Mouse (Mus musculus) CH12.LX (cell line): ENCODE measurements at regions not wholly inside any gene's neighbourhood (a gene's known extent, or its start where the extent isn't known, plus 50 kb on each side); places are given as distances from the start of the nearest gene placed in this dataset.

ENCODE experiments used
- BHLHE40 ChIP-seq: IDR thresholded peaks from 2 replicates; pipeline ENCODE4 v1.6.1; 2011; ENCODE audit warnings: mild to moderate bottlenecking, low read depth, low read length, improper control_type of control experiment
- CHD1 ChIP-seq: IDR thresholded peaks from 2 replicates; pipeline ENCODE4 v1.6.1; 2012; ENCODE audit warnings: low read depth, low read length, improper control_type of control experiment, inconsistent platforms
- CHD2 ChIP-seq: IDR thresholded peaks from 2 replicates; pipeline ENCODE4 v1.6.1; 2011; ENCODE audit warnings: low read length, improper control_type of control experiment
- CTCF ChIP-seq, 2 experiments: IDR thresholded peaks in 1 of 2; conservative IDR thresholded peaks in 1 of 2; 2 replicates each; pipeline ENCODE4 v1.5.1; 2011 to 2012; ENCODE audit warnings: low read depth in 2 of 2, low read length in 2 of 2, improper control_type of control experiment in 1 of 2, inconsistent platforms in 1 of 2, mild to moderate bottlenecking in 1 of 2, moderate library complexity in 1 of 2
- MXI1 ChIP-seq: IDR thresholded peaks from 2 replicates; pipeline ENCODE4 v1.6.1; 2011; ENCODE audit warnings: mild to moderate bottlenecking, low read depth, low read length, improper control_type of control experiment
- POLR2A ChIP-seq: IDR thresholded peaks from 2 replicates; pipeline ENCODE4 v1.6.1; 2011; ENCODE audit warnings: low read depth, mild to moderate bottlenecking, improper control_type of control experiment, low read length
- RCOR1 ChIP-seq: conservative IDR thresholded peaks from 2 replicates; pipeline ENCODE4 v1.6.1; 2012; ENCODE audit warnings: low read depth, mild to moderate bottlenecking, inconsistent platforms, low read length, improper control_type of control experiment
- UBTF ChIP-seq: IDR thresholded peaks from 2 replicates; pipeline ENCODE4 v1.6.1; 2012; ENCODE audit warnings: low read depth, mild to moderate bottlenecking, inconsistent platforms, low read length, improper control_type of control experiment, moderate library complexity
- ZC3H11A ChIP-seq: IDR thresholded peaks from 2 replicates; pipeline ENCODE4 v1.6.1; 2012; ENCODE audit warnings: low read depth, mild to moderate bottlenecking, inconsistent platforms, low read length, improper control_type of control experiment
- ZNF384 ChIP-seq: IDR thresholded peaks from 2 replicates; pipeline ENCODE4 v1.6.1; 2012; ENCODE audit warnings: low read depth, low read length, improper control_type of control experiment, inconsistent platforms

GRCm38 (mm10) chr19:21942286-21942685 is 164.1 kb downstream of the Cemip2 start:
- TF ChIP-seq CHD2 (no peak), UBTF (no peak), MXI1 (no peak), CTCF (conservative IDR thresholded peaks at IDR 0.05 in 1 of 2, IDR thresholded peaks at IDR 0.05 in 1 of 2; ENCODE audit: low read depth in 2 of 2, low read length in 2 of 2) (no peak), CHD1 (no peak), POLR2A (no peak), ZNF384 (no peak), BHLHE40 (no peak), ZC3H11A (no peak), RCOR1 (no peak)
